Mouse (Mus musculus) kidney, embryonic 14.5 days (tissue): Measurements from ENCODE around the gene Ndufs2. TPM values are rescaled to one million over a fixed set of nuclear protein-coding genes. Genes with fewer than 3 reads are reported as not detected.
A peak's percentile ranks its signal among the peaks of the same experiment; 100 is the strongest.

Experiments
- ATAC-seq: fragments of 200-750 bp; cut with Nextera tagmentation; 2 replicates; pipeline ENCODE4 v1.8.0; 2017; ENCODE audit warnings: moderate number of reproducible peaks, mild to moderate bottlenecking, moderate TSS enrichment, moderate library complexity; ENCODE audit not compliant: low FRiP score, low TSS enrichment
- H3K27ac ChIP-seq: fragments of 300-500 bp; sonication (generic); 2 replicates; pipeline ENCODE4 v1.5.1; 2014; ENCODE audit warnings: low read depth, mild to moderate bottlenecking, low read length, moderate library complexity, mixed read lengths
- H3K27me3 ChIP-seq: fragments of 300-500 bp; sonication (generic); 2 replicates; pipeline ENCODE4 v1.6.1; 2014; ENCODE audit warnings: mild to moderate bottlenecking, low read length; ENCODE audit not compliant: control insufficient read depth, insufficient read depth
- H3K36me3 ChIP-seq: fragments of 300-500 bp; sonication (generic); 2 replicates; pipeline ENCODE4 v1.6.1; 2014; ENCODE audit warnings: low read length, mixed read lengths; ENCODE audit not compliant: control insufficient read depth, insufficient read depth
- H3K4me1 ChIP-seq: fragments of 300-500 bp; sonication (generic); 2 replicates; pipeline ENCODE4 v1.6.1; 2014; ENCODE audit warnings: low read length, mixed read lengths; ENCODE audit not compliant: control insufficient read depth, insufficient read depth
- H3K4me2 ChIP-seq: fragments of 300-500 bp; sonication (generic); replicated peaks from 2 replicates; pipeline ENCODE4 v1.6.1; 2014; ENCODE audit warnings: low read depth, mild to moderate bottlenecking, low read length
- H3K4me3 ChIP-seq: fragments of 300-500 bp; sonication (generic); 2 replicates; pipeline ENCODE4 v1.5.1; 2014; ENCODE audit warnings: mild to moderate bottlenecking, low read length
- H3K9ac ChIP-seq: fragments of 300-500 bp; sonication (generic); 2 replicates; pipeline ENCODE4 v1.6.1; 2014; ENCODE audit warnings: low read depth, mild to moderate bottlenecking, low read length, moderate library complexity
- H3K9me3 ChIP-seq: fragments of 300-500 bp; sonication (generic); 2 replicates; pipeline ENCODE4 v1.6.1; 2016; ENCODE audit warnings: low read length; ENCODE audit not compliant: control insufficient read depth
- WGBS: fragments of 180-500 bp; shearing (Covaris S2); extraction: QIAGEN DNeasy Blood & Tissue Kit; methylation state at CpG from one replicate; pipeline ENCODE4 v1.1.7; 2014; 5-methylcytosine and 5-hydroxymethylcytosine counted together
- polyA plus RNA-seq: library from polyadenylated mRNA; unstranded; fragments of >200 nt; fragmentation: Nextera tagmentation; extraction: Ambion mirVana; gene quantifications from 2 replicates; pipeline ENCODE4 v1.2.1, GENCODE M21; 2014

The Ndufs2 gene
- polyA plus RNA-seq, 1 experiment from 2014 or later: 293 TPM

- Histone ChIP-seq H3K4me3 (no peak overlapping the region; the same call in 1 of the 2 replicates), H3K36me3 (peaks cover 62% of the 10 kb centered on the region), H3K9ac (no peak overlapping the region), H3K9me3 (no peaks in the 10 kb centered on the region), H3K4me1 (peaks cover 10% of the 10 kb centered on the region; the same call in 1 of the 2 replicates), H3K4me2 (peak overlapping the region; percentile 63), H3K27ac (no peak overlapping the region), H3K27me3 (no peaks in the 10 kb centered on the region)
- WGBS: 89% methylated on average over 19 of the region's 19 CpGs
- ATAC-seq: no peak
Measured at GRCm38 (mm10) chr1:171286517-171286916, 35.3 kb upstream of the Ndufs2 start.

- Histone ChIP-seq H3K9ac (no peak overlapping the region), H3K36me3 (peaks cover 62% of the 10 kb centered on the region), H3K27ac (no peak overlapping the region), H3K4me2 (no peak overlapping the region), H3K4me3 (no peak overlapping the region), H3K27me3 (no peaks in the 10 kb centered on the region), H3K4me1 (peaks cover 10% of the 10 kb centered on the region; the same call in 1 of the 2 replicates), H3K9me3 (no peaks in the 10 kb centered on the region)
- 89% methylated on average over 20 of the region's 20 CpGs for WGBS
- ATAC-seq: no peak
Measured at GRCm38 (mm10) chr1:171285096-171285892, 34.1 kb upstream of the Ndufs2 start.

GRCm38 (mm10) chr1:171284491-171284890 is 33.3 kb upstream of the Ndufs2 start:
- Histone ChIP-seq H3K4me2 (no peak overlapping the region), H3K27ac (no peak overlapping the region), H3K9ac (no peak overlapping the region), H3K36me3 (peaks cover 56% of the 10 kb centered on the region), H3K27me3 (no peaks in the 10 kb centered on the region), H3K4me1 (peaks cover 17% of the 10 kb centered on the region; the same call in 1 of the 2 replicates), H3K4me3 (no peak overlapping the region), H3K9me3 (no peaks in the 10 kb centered on the region)
- WGBS: 88% methylated on average over 15 of the region's 15 CpGs
- ATAC-seq: no peak

GRCm38 (mm10) chr1:171283188-171284160 is 32.3 kb upstream of the Ndufs2 start:
- Histone ChIP-seq H3K36me3 (peaks cover 45% of the 10 kb centered on the region), H3K4me2 (no peak overlapping the region), H3K27ac (no peak overlapping the region), H3K27me3 (no peaks in the 10 kb centered on the region), H3K9me3 (no peaks in the 10 kb centered on the region), H3K9ac (no peak overlapping the region), H3K4me3 (no peak overlapping the region), H3K4me1 (peaks cover 18% of the 10 kb centered on the region; the same call in 1 of the 2 replicates)
- 93% methylated on average over 18 of the region's 18 CpGs for WGBS
- no peak for ATAC-seq

- Histone ChIP-seq H3K9ac (peak overlapping the region; percentile 51; the same call in 1 of the 2 replicates), H3K36me3 (peaks cover 51% of the 10 kb centered on the region), H3K27me3 (no peaks in the 10 kb centered on the region), H3K4me3 (peak overlapping the region; percentile 57; the same call in 1 of the 2 replicates), H3K9me3 (no peaks in the 10 kb centered on the region), H3K4me2 (peak overlapping the region; percentile 46; the same call in 1 of the 2 replicates), H3K4me1 (peaks cover 18% of the 10 kb centered on the region; the same call in 1 of the 2 replicates), H3K27ac (peak overlapping the region; percentile 87; the same call in 1 of the 2 replicates)
- ATAC-seq: no peak
- WGBS: 82% methylated on average over 18 of the region's 18 CpGs
Measured at GRCm38 (mm10) chr1:171282086-171282805, 31.1 kb upstream of the Ndufs2 start.

GRCm38 (mm10) chr1:171281528-171281923 is 30.3 kb upstream of the Ndufs2 start:
- peak; percentile 48 for ATAC-seq
- peaks cover 58% of the 10 kb centered on the region for H3K36me3 ChIP-seq
- H3K4me2 ChIP-seq: peak overlapping the region; percentile 46
- no peaks in the 10 kb centered on the region for H3K27me3 ChIP-seq
- no peaks in the 10 kb centered on the region for H3K9me3 ChIP-seq
- WGBS: under 1% methylated on average over 10 of the region's 10 CpGs
- H3K27ac ChIP-seq: peak overlapping the region; percentile 87
- H3K9ac ChIP-seq: peak overlapping the region; percentile 51; the same call in 1 of the 2 replicates
- peaks cover 14% of the 10 kb centered on the region; the same call in 1 of the 2 replicates for H3K4me1 ChIP-seq
- H3K4me3 ChIP-seq: peak overlapping the region; percentile 57

GRCm38 (mm10) chr1:171280916-171281527 is 29.8 kb upstream of the Ndufs2 start, which contains the start of gene Ppox:
TSS of gene Ppox (minus strand) at chr1:171281186.
- Histone ChIP-seq H3K36me3 (peaks cover 58% of the 10 kb centered on the region), H3K9me3 (no peaks in the 10 kb centered on the region), H3K4me1 (peaks cover 13% of the 10 kb centered on the region; the same call in 1 of the 2 replicates), H3K4me3 (peak within 1 kb of the TSS; percentile 57), H3K9ac (peak within 1 kb of the TSS; percentile 65), H3K27ac (peak within 1 kb of the TSS; percentile 87), H3K27me3 (no peaks in the 10 kb centered on the region), H3K4me2 (peak within 1 kb of the TSS; percentile 52)
- under 1% methylated on average over 26 of the region's 26 CpGs for WGBS
- ATAC-seq: peak; percentile 97
